Mouse (Mus musculus): ENCODE measurements around the gene Dppa5a. TPM values are rescaled to one million over a fixed set of nuclear protein-coding genes. Genes with fewer than 3 reads are reported as not detected.
"Not testable (repeated sequence)": the region's sequence is repeated elsewhere in the genome, so short reads cannot be mapped to it uniquely, and the experiment has no call there.

The Dppa5a gene
- polyA plus RNA-seq, 1 experiment from 2014 or later: not detected

DNA sequence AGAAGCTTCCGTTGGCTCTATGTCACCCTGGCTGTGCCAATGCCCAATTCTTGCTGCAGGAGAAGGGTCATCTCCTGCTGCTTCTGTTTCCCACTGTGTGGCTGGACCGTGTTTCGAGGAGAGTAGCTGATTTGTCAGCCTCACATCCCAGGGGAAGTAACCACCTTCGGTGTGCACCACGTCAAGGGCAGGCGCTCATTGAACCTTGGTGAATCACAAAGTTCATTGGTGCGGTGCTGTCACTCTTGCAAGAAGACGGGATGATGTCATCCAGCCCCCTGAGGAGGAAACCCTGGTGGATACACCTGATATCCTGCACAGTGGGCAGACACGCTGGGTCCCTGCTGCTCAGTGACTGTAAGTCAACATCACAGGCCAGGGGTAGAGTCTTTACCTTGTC lies 24.9 kb downstream of the Dppa5a start:
- not testable (repeated sequence) for H3K4me2 ChIP-seq; H3K4me3 ChIP-seq (replicated peaks); H3K27ac ChIP-seq; H3K4me1 ChIP-seq; H3K36me3 ChIP-seq; H3K9ac ChIP-seq; H3K9me3 ChIP-seq (replicated peaks); H3K27me3 ChIP-seq
- 79% methylated on average over 9 of the region's 9 CpGs for whole genome bisulfite sequencing
- ATAC-seq (replicated peaks; ENCODE audit: low FRiP score): 0 out of 2 replicates have a peak, but pooled peaks have one; percentile 30

DNA sequence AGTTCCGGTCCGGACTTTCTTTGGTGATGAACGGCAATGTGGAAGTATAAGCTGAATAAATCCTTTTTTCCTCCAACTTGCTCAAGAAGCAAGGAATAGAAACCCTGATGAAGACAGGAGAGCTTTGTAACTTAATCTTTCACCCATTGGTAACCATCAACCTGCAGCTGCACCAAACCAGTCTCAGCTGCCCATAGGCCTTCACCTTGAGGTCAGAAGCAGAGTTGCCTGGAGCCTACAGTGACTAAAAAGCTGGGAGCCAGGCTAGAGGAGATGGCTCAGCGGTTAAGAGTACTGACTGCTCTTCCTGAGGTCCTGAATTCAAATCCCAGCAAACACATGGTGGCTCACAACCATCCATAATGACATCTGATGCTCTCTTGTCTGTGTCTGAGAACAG lies 25.5 kb downstream of the Dppa5a start:
- 85% methylated on average over 4 of the region's 4 CpGs for WGBS
- not testable (repeated sequence) for H3K27me3 ChIP-seq; H3K9ac ChIP-seq; H3K4me2 ChIP-seq; H3K4me1 ChIP-seq; H3K9me3 ChIP-seq (replicated peaks); H3K4me3 ChIP-seq (replicated peaks); H3K27ac ChIP-seq; H3K36me3 ChIP-seq
- ATAC-seq (replicated peaks; ENCODE audit: low FRiP score): 0 out of 2 replicates have a peak, but pooled peaks have one; percentile 64

DNA sequence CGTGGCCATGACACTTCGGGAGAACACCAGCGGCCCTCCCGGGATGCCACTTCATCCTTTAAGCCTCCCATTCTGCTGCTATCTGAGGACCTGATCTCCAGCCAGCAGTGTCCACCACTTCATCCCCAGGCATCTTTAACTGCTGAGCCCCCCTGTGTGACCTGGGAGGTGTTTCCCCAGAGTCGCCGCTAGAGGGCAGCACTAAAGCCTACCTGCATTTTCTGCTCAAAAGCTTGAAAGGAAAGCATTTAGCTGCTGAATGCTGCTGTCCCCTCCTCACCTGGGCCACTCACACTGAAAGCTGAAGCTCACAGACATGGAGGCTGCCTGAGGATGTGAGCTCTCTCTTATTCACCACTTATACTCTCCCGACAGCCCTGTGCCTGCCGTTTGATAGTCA lies 27.7 kb downstream of the Dppa5a start:
- ATAC-seq (replicated peaks; ENCODE audit: low FRiP score): 0 out of 2 replicates have a peak, but pooled peaks have one; percentile 31

DNA sequence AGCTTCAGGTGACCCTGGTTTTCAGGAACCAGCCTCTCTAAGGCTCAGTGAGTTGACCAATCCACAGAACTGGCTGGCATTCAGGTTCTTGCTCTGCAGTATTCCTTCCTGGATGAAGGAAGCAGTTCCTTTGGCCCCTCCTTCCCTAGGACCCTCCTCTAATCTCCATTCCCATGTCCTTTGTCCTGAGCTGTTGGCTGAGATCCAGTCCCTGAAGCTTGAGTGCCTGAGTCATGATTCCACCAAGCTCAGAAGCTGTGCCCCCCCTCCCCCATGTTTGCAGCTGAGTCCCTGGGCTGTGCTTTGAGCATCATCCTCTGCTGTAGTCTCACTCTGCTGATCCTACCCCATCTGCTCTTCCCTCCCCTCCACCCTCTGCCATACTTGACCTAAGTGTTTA lies 30.9 kb downstream of the Dppa5a start:
- not testable (repeated sequence) for H3K4me3 ChIP-seq (replicated peaks); H3K4me2 ChIP-seq; H3K27me3 ChIP-seq; H3K27ac ChIP-seq; H3K9me3 ChIP-seq (replicated peaks); H3K4me1 ChIP-seq; H3K36me3 ChIP-seq; H3K9ac ChIP-seq
- ATAC-seq (replicated peaks; ENCODE audit: low FRiP score): 0 out of 2 replicates have a peak, but pooled peaks have one; percentile 33

More for the DNA sequence above, 27.7 kb downstream of the Dppa5a start:
- not testable (repeated sequence) for H3K27me3 ChIP-seq; H3K4me2 ChIP-seq; H3K9ac ChIP-seq; H3K27ac ChIP-seq; H3K4me3 ChIP-seq (replicated peaks); H3K36me3 ChIP-seq; H3K9me3 ChIP-seq (replicated peaks); H3K4me1 ChIP-seq
- 18% methylated on average over 8 of the region's 8 CpGs for WGBS

DNA sequence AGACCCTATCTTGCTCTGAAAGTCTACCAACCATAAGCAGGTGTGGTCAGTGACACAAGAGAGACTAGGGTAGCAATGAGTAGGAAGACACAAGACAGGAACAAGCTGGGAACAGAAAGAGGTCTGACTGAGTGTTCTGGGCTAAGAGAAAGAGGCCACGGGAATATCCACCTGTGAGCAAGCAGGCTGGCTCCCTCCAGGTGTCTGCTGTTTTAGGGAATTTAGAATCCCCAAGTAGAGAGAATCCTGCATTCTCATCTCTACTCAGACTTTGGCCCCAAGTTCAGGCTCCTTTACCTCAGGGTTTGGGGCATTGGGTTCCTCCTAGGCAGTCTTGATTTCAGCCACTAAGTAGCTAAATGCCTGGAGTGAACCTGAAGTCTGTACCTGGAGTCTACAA lies 40.7 kb downstream of the Dppa5a start, which contains the start of gene Omt2b:
Gene Omt2b, plus strand, starts transcription at position 301 of the 400 bp plus-strand sequence.
- H3K4me3 ChIP-seq (replicated peaks); H3K4me2 ChIP-seq; H3K9ac ChIP-seq; H3K4me1 ChIP-seq; H3K36me3 ChIP-seq; H3K9me3 ChIP-seq (replicated peaks); H3K27me3 ChIP-seq; H3K27ac ChIP-seq; ATAC-seq (replicated peaks; ENCODE audit: low FRiP score): not testable (repeated sequence)
- 76% methylated on average over 1 of the region's 1 CpGs for WGBS

DNA sequence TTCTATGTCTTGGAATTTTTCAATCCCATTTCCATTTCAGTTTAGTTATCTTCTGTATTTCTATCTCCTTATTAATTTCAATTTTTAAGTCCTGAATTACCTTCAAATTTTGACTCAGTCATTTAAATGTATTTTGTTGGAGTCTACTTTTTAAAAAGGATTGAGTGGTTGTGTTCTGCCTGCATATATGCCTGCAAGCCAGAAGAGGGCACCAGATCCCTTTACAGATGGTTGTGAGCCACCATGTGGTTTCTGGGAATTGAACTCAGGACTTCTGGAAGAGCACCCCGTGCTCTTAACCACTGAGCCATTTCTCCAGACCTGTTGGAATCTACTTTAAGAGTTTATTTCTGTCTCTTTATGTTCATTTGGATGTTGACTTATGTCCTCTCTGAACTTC lies 48.5 kb downstream of the Dppa5a start:
- Histone ChIP-seq H3K36me3 (no peaks in the 10 kb centered on the region), H3K9me3 (replicated peaks) (no peaks in the 10 kb centered on the region), H3K9ac (no peak overlapping the region), H3K4me2 (no peak overlapping the region), H3K4me1 (no peaks in the 10 kb centered on the region), H3K27me3 (no peaks in the 10 kb centered on the region), H3K4me3 (replicated peaks) (no peak overlapping the region), H3K27ac (no peak overlapping the region)
- 21% methylated on average over 1 of the region's 1 CpGs for WGBS
- ATAC-seq (replicated peaks; ENCODE audit: low FRiP score): no peak

Other genes with a start within 250 kb of the Dppa5a start
- gene Gsta4, start 185.4 kb downstream of the Dppa5a start, polyA plus RNA-seq (2015; fragmentation: Nextera tagmentation; extraction: Ambion mirVana): 109 and 115 TPM in 2 replicates
- 0.27 and 1.3 TPM in 2 replicates for gene Gsta1, start 137.5 kb downstream of the Dppa5a start, polyA plus RNA-seq (2015; fragmentation: Nextera tagmentation; extraction: Ambion mirVana)
- gene Gm3776, start 111.0 kb downstream of the Dppa5a start, polyA plus RNA-seq (2015; fragmentation: Nextera tagmentation; extraction: Ambion mirVana): 0.21 and 0.31 TPM in 2 replicates
- 13.8 and 18.2 TPM in 2 replicates for gene Gm10639, start 78.3 kb downstream of the Dppa5a start, polyA plus RNA-seq (2015; fragmentation: Nextera tagmentation; extraction: Ambion mirVana)
- gene Omt2a, start 53.4 kb downstream of the Dppa5a start, polyA plus RNA-seq (2015; fragmentation: Nextera tagmentation; extraction: Ambion mirVana): not detected in 2 replicates
- not detected in 2 replicates for gene Omt2b, start 40.6 kb downstream of the Dppa5a start, polyA plus RNA-seq (2015; fragmentation: Nextera tagmentation; extraction: Ambion mirVana)
- gene Gsta2, start 12.4 kb downstream of the Dppa5a start, polyA plus RNA-seq (2015; fragmentation: Nextera tagmentation; extraction: Ambion mirVana): 41.3 and 45.0 TPM in 2 replicates
- gene Ooep, start 10.5 kb upstream of the Dppa5a start, polyA plus RNA-seq (2015; fragmentation: Nextera tagmentation; extraction: Ambion mirVana): 1.3 and 1.9 TPM in 2 replicates
- 0.22 and 0.31 TPM in 2 replicates for gene Ddx43, start 27.6 kb upstream of the Dppa5a start, polyA plus RNA-seq (2015; fragmentation: Nextera tagmentation; extraction: Ambion mirVana)
- gene Cgas, start 75.1 kb upstream of the Dppa5a start, polyA plus RNA-seq (2015; fragmentation: Nextera tagmentation; extraction: Ambion mirVana): 2.1 and 2.8 TPM in 2 replicates
- gene Mto1, start 80.0 kb upstream of the Dppa5a start, polyA plus RNA-seq (2015; fragmentation: Nextera tagmentation; extraction: Ambion mirVana): 26.7 and 27.9 TPM in 2 replicates
- gene Gm17324, start 80.6 kb upstream of the Dppa5a start, polyA plus RNA-seq (2015; fragmentation: Nextera tagmentation; extraction: Ambion mirVana): 0.55 and 1.4 TPM in 2 replicates
- gene Eef1a1, start 121.0 kb upstream of the Dppa5a start, polyA plus RNA-seq (2015; fragmentation: Nextera tagmentation; extraction: Ambion mirVana): 4,779 and 4,974 TPM in 2 replicates
- 17.8 and 18.0 TPM in 2 replicates for gene Slc17a5, start 219.9 kb upstream of the Dppa5a start, polyA plus RNA-seq (2015; fragmentation: Nextera tagmentation; extraction: Ambion mirVana)
- gene Cd109, start 247.4 kb upstream of the Dppa5a start, polyA plus RNA-seq (2015; fragmentation: Nextera tagmentation; extraction: Ambion mirVana): 6.2 and 6.9 TPM in 2 replicates